Mouse (Mus musculus) intestine, embryonic 14.5 days (tissue): ENCODE results near the gene Dnm2. TPM values are rescaled to one million over a fixed set of nuclear protein-coding genes. Genes with fewer than 3 reads are reported as not detected.
A peak's percentile ranks its signal among the peaks of the same experiment; 100 is the strongest.
"Not testable (repeated sequence)": the region's sequence is repeated elsewhere in the genome, so short reads cannot be mapped to it uniquely, and the experiment has no call there.

Experiments used
- ATAC-seq: fragments of 200-750 bp; cut with Nextera tagmentation; replicated peaks from 2 replicates; pipeline ENCODE4 v1.8.0; 2017; ENCODE audit warnings: low read depth, moderate number of reproducible peaks, moderate TSS enrichment, moderate library complexity; ENCODE audit not compliant: low FRiP score, low TSS enrichment
- DNase-seq: peaks from one replicate; pipeline ENCODE4 v3.0.0-alpha.2; 2018; ENCODE audit warnings: low spot score
- H3K27ac ChIP-seq: fragments of 300-500 bp; sonication (generic); 2 replicates; pipeline ENCODE4 v1.5.1; 2014; ENCODE audit warnings: low read depth, mild to moderate bottlenecking, control low read depth
- H3K27me3 ChIP-seq: fragments of 300-500 bp; sonication (generic); replicated peaks from 2 replicates; pipeline ENCODE4 v1.6.1; 2014; ENCODE audit warnings: low read length, control low read depth; ENCODE audit not compliant: control insufficient read depth, insufficient read depth
- H3K36me3 ChIP-seq: fragments of 300-500 bp; sonication (generic); 2 replicates; pipeline ENCODE4 v1.6.1; 2014; ENCODE audit warnings: low read length, control low read depth; ENCODE audit not compliant: control insufficient read depth, insufficient read depth
- H3K4me1 ChIP-seq: fragments of 300-500 bp; sonication (generic); replicated peaks from 2 replicates; pipeline ENCODE4 v1.6.1; 2014; ENCODE audit warnings: low read length, control low read depth, mixed read lengths; ENCODE audit not compliant: control insufficient read depth, insufficient read depth
- H3K4me2 ChIP-seq: fragments of 300-500 bp; sonication (generic); 2 replicates; pipeline ENCODE4 v1.6.1; 2014; ENCODE audit warnings: low read length
- H3K4me3 ChIP-seq: fragments of 300-500 bp; sonication (generic); 2 replicates; pipeline ENCODE4 v1.5.1; 2014; ENCODE audit warnings: low read depth, low read length, control low read depth, mixed read lengths
- H3K9ac ChIP-seq: fragments of 300-500 bp; sonication (generic); 2 replicates; pipeline ENCODE4 v1.6.1; 2014; ENCODE audit warnings: mild to moderate bottlenecking, low read length
- H3K9me3 ChIP-seq: fragments of 300-500 bp; sonication (generic); 2 replicates; pipeline ENCODE4 v1.6.1; 2016; ENCODE audit warnings: low read length, control low read depth; ENCODE audit not compliant: control insufficient read depth
- WGBS: fragments of 180-500 bp; shearing (Covaris S2); extraction: QIAGEN DNeasy Blood & Tissue Kit; methylation state at CpG from one replicate; pipeline ENCODE4 v1.1.7; 2014; 5-methylcytosine and 5-hydroxymethylcytosine counted together
- polyA plus RNA-seq: library from polyadenylated mRNA; unstranded; fragments of >200 nt; fragmentation: Nextera tagmentation; extraction: Ambion mirVana; gene quantifications from 2 replicates; pipeline ENCODE4 v1.2.1, GENCODE M21; 2014

The Dnm2 gene
- polyA plus RNA-seq, 1 experiment from 2014 or later, result 67.3 TPM

GRCm38 (mm10) chr9:21469032-21470024 lies 44.6 kb downstream of the Dnm2 start:
- H3K4me2 ChIP-seq, result no peak overlapping the region
- 84% methylated on average over 18 of the region's 20 CpGs for WGBS

GRCm38 (mm10) chr9:21472913-21473312 lies 48.2 kb downstream of the Dnm2 start:
- no peak for ATAC-seq
- 82% methylated on average over 4 of the region's 4 CpGs for WGBS
- H3K4me3 ChIP-seq, result no peak overlapping the region
- no peaks in the 10 kb centered on the region for H3K4me1 ChIP-seq
- no peak overlapping the region for H3K9ac ChIP-seq
- H3K36me3 ChIP-seq, result peaks cover 76% of the 10 kb centered on the region
- no peak for DNase-seq
- peaks cover 4% of the 10 kb centered on the region; the same call in 1 of the 2 replicates for H3K9me3 ChIP-seq
- no peak overlapping the region for H3K27ac ChIP-seq
- H3K4me2 ChIP-seq, result no peak overlapping the region
- no peaks in the 10 kb centered on the region for H3K27me3 ChIP-seq

More at GRCm38 (mm10) chr9:21469032-21470024, 44.6 kb downstream of the Dnm2 start:
- no peaks in the 10 kb centered on the region for H3K27me3 ChIP-seq
- ATAC-seq, result peak; percentile 26; the same call in 1 of the 2 replicates
- no peak overlapping the region for H3K9ac ChIP-seq
- H3K4me1 ChIP-seq, result no peaks in the 10 kb centered on the region
- H3K36me3 ChIP-seq, result peaks cover 68% of the 10 kb centered on the region
- H3K27ac ChIP-seq, result no peak overlapping the region
- no peaks in the 10 kb centered on the region for H3K9me3 ChIP-seq
- H3K4me3 ChIP-seq, result no peak overlapping the region
- peak; percentile 59 for DNase-seq

GRCm38 (mm10) chr9:21477707-21478106 lies 53.0 kb downstream of the Dnm2 start:
- no peak overlapping the region for H3K4me3 ChIP-seq
- H3K9ac ChIP-seq, result no peak overlapping the region
- no peak overlapping the region for H3K27ac ChIP-seq
- H3K4me1 ChIP-seq, result no peaks in the 10 kb centered on the region
- 98% methylated on average over 6 of the region's 6 CpGs for WGBS
- DNase-seq (no peak), ATAC-seq (no peak)
- peaks cover 4% of the 10 kb centered on the region; the same call in 1 of the 2 replicates for H3K9me3 ChIP-seq
- H3K36me3 ChIP-seq, result peaks cover 76% of the 10 kb centered on the region
- H3K27me3 ChIP-seq, result no peaks in the 10 kb centered on the region
- H3K4me2 ChIP-seq, result no peak overlapping the region

- Histone ChIP-seq H3K27me3 (no peaks in the 10 kb centered on the region), H3K27ac (no peak overlapping the region), H3K4me3 (no peak overlapping the region), H3K9me3 (no peaks in the 10 kb centered on the region), H3K9ac (no peak overlapping the region), H3K4me2 (no peak overlapping the region), H3K36me3 (peaks cover 62% of the 10 kb centered on the region), H3K4me1 (no peaks in the 10 kb centered on the region)
- WGBS, result 95% methylated on average over 4 of the region's 4 CpGs
- no peak for ATAC-seq
- no peak for DNase-seq
Measured at GRCm38 (mm10) chr9:21484065-21484464, 59.4 kb downstream of the Dnm2 start.

GRCm38 (mm10) chr9:21488246-21488645 lies 63.5 kb downstream of the Dnm2 start:
- not testable (repeated sequence) for H3K4me1 ChIP-seq, H3K27ac ChIP-seq, H3K27me3 ChIP-seq, H3K4me2 ChIP-seq, ATAC-seq, H3K9me3 ChIP-seq, H3K9ac ChIP-seq, DNase-seq, H3K4me3 ChIP-seq
- 96% methylated on average over 1 of the region's 2 CpGs for WGBS
- peaks cover 45% of the 10 kb centered on the region for H3K36me3 ChIP-seq

- Histone ChIP-seq H3K27me3 (no peaks in the 10 kb centered on the region), H3K4me2 (no peak overlapping the region), H3K27ac (no peak overlapping the region), H3K9ac (no peak overlapping the region), H3K36me3 (peaks cover 35% of the 10 kb centered on the region), H3K9me3 (no peaks in the 10 kb centered on the region), H3K4me1 (no peaks in the 10 kb centered on the region), H3K4me3 (no peak overlapping the region)
- DNase-seq (no peak), ATAC-seq (no peak)
- 91% methylated on average over 9 of the region's 9 CpGs for WGBS
Measured at GRCm38 (mm10) chr9:21490696-21491095, 66.0 kb downstream of the Dnm2 start.

GRCm38 (mm10) chr9:21493907-21494306 lies 69.2 kb downstream of the Dnm2 start:
- no peaks in the 10 kb centered on the region for H3K4me1 ChIP-seq
- peaks cover 22% of the 10 kb centered on the region for H3K36me3 ChIP-seq
- no peak overlapping the region for H3K4me3 ChIP-seq
- H3K4me2 ChIP-seq, result no peak overlapping the region
- DNase-seq (no peak), ATAC-seq (no peak)
- no peak overlapping the region for H3K9ac ChIP-seq
- 65% methylated on average over 2 of the region's 2 CpGs for WGBS
- H3K27me3 ChIP-seq, result no peaks in the 10 kb centered on the region
- no peak overlapping the region for H3K27ac ChIP-seq
- H3K9me3 ChIP-seq, result no peaks in the 10 kb centered on the region

- ATAC-seq, result no peak
- peaks cover 28% of the 10 kb centered on the region for H3K36me3 ChIP-seq
- no peak overlapping the region for H3K4me3 ChIP-seq
Measured at GRCm38 (mm10) chr9:21494726-21495125, 70.0 kb downstream of the Dnm2 start.

More at GRCm38 (mm10) chr9:21494726-21495125, 70.0 kb downstream of the Dnm2 start:
- Histone ChIP-seq H3K9me3 (no peaks in the 10 kb centered on the region), H3K27ac (no peak overlapping the region), H3K27me3 (no peaks in the 10 kb centered on the region), H3K4me1 (no peaks in the 10 kb centered on the region), H3K9ac (no peak overlapping the region), H3K4me2 (no peak overlapping the region)
- WGBS, result 81% methylated on average over 9 of the region's 9 CpGs
- DNase-seq, result no peak
